Mouse (Mus musculus): Measurements from ENCODE around the gene Sipa1l1.

DNA sequence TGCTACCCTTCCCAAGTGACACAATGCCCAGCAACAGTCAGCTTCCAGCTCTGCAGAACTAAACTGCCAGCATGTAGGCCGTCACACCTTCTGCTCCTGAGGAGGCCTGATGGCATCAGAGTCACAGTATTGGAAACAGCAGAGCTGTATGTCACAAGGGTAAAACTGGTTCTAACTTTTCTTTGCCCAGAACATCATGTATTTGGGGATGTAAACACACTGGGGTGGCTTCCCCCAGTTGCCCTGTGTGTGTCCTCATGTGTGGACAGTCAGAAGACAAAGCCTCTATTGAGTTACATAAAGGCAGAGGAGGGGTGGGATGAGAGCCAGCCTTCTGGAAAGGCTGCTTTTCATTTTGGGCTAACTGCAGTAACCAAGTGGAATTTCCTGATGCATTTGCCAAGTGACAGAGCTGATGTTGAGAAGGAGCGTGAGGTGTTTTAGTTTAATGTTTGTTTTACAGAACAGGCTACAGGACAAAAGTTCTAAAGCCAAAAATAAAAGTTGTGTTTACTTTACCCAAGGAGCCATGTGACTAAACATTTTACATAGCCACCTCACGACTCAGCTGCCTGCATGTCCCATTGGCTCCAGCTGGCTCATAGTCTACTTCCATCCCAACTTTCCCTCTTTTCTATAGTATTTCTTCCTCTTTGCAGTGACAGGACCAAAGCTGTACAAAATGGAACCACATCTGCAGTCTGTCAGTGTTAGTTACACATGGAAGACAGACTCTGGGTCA is 243.3 kb downstream of the Sipa1l1 start:
- TF ChIP-seq CTCF (IDR thresholded peaks at IDR 0.05; ENCODE audit: low read depth, low read length) (no peak), TAL1 (conservative IDR thresholded peaks at IDR 0.05; ENCODE audit: low read depth, low read length) (no peak), POLR2AphosphoS5 (IDR thresholded peaks at IDR 0.05; ENCODE audit: insufficient replicate concordance, low read depth, low read length) (no peak), GATA1 (IDR thresholded peaks at IDR 0.05; ENCODE audit: borderline replicate concordance, low read length) (no peak)

Data from G1E (cell line).